Mouse (Mus musculus) layer of hippocampus, adult 2 months (tissue): ENCODE data around the gene Cox7a1. TPM values are rescaled to one million over a fixed set of nuclear protein-coding genes. Genes with fewer than 3 reads are reported as not detected.

Experiments used
- DNase-seq, 2 experiments: peaks; one replicate each; pipeline ENCODE4 v3.0.0; 2022; ENCODE audit warnings: low spot score in 2 of 2
- H3K27ac ChIP-seq: fragments of 200-600 bp; 2 replicates; pipeline ENCODE4 v1.8.1; 2022
- H3K4me3 ChIP-seq: fragments of 200-600 bp; 2 replicates; pipeline ENCODE4 v1.8.1; 2022; ENCODE audit warnings: mild to moderate bottlenecking
- CTCF ChIP-seq: fragments of 200-600 bp; conservative IDR thresholded peaks from 2 replicates; pipeline ENCODE4 v1.8.1; 2022; ENCODE audit warnings: antibody characterized with exemption, mild to moderate bottlenecking, moderate library complexity
- total RNA-seq, 2 experiments: library from RNA; stranded (reverse); gene quantifications; 2 replicates each; pipeline ENCODE4 v1.2.3; 2021

Gene Cox7a1
- total RNA-seq, 2 experiments from 2014 or later, result 3.5 to 5.9 TPM

DNA sequence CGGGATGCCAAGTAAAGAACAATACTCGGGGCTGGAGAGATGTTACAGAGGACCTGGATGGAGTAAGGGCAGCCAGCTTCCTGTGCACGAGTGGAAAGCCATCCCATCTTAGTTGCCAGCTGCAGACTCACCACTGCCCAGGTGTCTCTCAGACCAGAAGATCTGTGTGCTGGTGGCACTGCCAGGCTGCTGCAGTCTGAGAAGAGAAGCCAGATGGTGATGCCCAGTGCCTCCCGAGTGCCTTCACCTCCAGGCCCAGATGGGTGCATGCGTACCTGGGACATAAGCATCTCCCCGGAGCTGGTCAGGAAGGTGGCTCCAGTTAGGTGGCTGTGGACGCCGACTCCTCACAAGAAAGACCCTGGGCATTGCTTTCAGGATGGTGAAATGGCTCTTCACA, 51.1 kb downstream of the Cox7a1 start:
- no peak for DNase-seq
- Histone ChIP-seq H3K4me3 (no peak overlapping the region), H3K27ac (no peak overlapping the region)
- TF ChIP-seq CTCF, result no peak

DNA sequence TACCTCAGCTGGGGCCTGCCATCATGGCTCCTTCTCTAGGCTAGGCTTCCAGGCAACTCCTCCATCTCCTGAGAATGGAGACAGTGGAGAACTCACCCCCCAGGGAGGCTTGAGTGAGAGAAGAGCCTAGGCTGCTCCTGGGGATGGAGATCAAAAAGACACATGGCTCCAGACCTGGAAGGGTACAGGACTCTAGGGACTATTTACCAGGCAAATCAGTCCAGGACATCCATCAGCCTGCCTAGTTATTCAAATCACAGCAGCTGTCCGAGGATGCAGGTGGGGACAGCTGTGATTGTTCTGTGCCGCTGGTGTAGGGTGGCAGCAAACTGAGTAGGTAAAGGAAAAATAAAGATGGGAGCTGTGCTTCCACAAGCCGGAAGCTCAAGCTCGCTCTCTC, 51.7 kb downstream of the Cox7a1 start, which contains the start of gene Ovol3:
Gene Ovol3, minus strand, starts transcription at position 101 of the 400 bp plus-strand sequence.
- H3K27ac ChIP-seq, result no peak within 1 kb of the TSS
- no peak within 1 kb of the TSS for H3K4me3 ChIP-seq
- DNase-seq, result no peak
- TF ChIP-seq CTCF, result no peak

Other genes starting within 250 kb of the Cox7a1 start
- gene Zfp74, start 230.1 kb upstream of the Cox7a1 start, total RNA-seq, result 10 to 100 TPM; 17.0 to 17.5 TPM
- gene Zfp568, start 200.2 kb upstream of the Cox7a1 start, total RNA-seq, result 1 to 10 TPM; 3.1 to 3.6 TPM
- gene Zfp14, start 132.8 kb upstream of the Cox7a1 start, total RNA-seq, result 1 to 10 TPM; 9.7 to 9.8 TPM
- 1 to 10 TPM; 4.9 to 5.4 TPM for gene Zfp82, start 111.2 kb upstream of the Cox7a1 start, total RNA-seq
- not detected for gene Gm26920, start 93.7 kb upstream of the Cox7a1 start, total RNA-seq
- gene Zfp566, start 93.6 kb upstream of the Cox7a1 start, total RNA-seq, result 1 to 10 TPM; 4.3 to 8.2 TPM
- gene Zfp260, start 89.4 kb upstream of the Cox7a1 start, total RNA-seq, result 10 to 100 TPM; 73.1 to 75.5 TPM
- gene Zfp382, start 62.2 kb upstream of the Cox7a1 start, total RNA-seq, result 10 to 100 TPM; 30.1 to 37.5 TPM
- gene Zfp146, start 14.4 kb upstream of the Cox7a1 start, total RNA-seq, result 10 to 100 TPM; 48.9 to 52.0 TPM
- gene Capns1, start 14.7 kb downstream of the Cox7a1 start, total RNA-seq, result 100 to 1,000 TPM; 213 to 224 TPM
- gene Polr2i, start 47.8 kb downstream of the Cox7a1 start, total RNA-seq, result 10 to 100 TPM; 59.6 to 59.8 TPM
- gene Tbcb, start 48.1 kb downstream of the Cox7a1 start, total RNA-seq, result 100 to 1,000 TPM; 113 to 116 TPM
- not detected for gene Ovol3, start 51.6 kb downstream of the Cox7a1 start, total RNA-seq
- under 1 TPM; 0.44 to 0.56 TPM for gene Thap8, start 96.0 kb downstream of the Cox7a1 start, total RNA-seq
- gene Wdr62, start 96.3 kb downstream of the Cox7a1 start, total RNA-seq, result 1 to 10 TPM in 1 of 2 experiments, under 1 TPM in 1; 1.00 to 1.4 TPM
- 100 to 1,000 TPM; 453 to 474 TPM for gene Clip3, start 107.6 kb downstream of the Cox7a1 start, total RNA-seq
- 10 to 100 TPM; 50.8 to 51.8 TPM for gene Alkbh6, start 124.6 kb downstream of the Cox7a1 start, total RNA-seq
- 10 to 100 TPM in 1 of 2 experiments, 1 to 10 TPM in 1; 9.4 to 14.2 TPM for gene Syne4, start 130.7 kb downstream of the Cox7a1 start, total RNA-seq
- under 1 TPM; 0.41 to 0.81 TPM for gene E130208F15Rik, start 137.6 kb downstream of the Cox7a1 start, total RNA-seq
- gene Sdhaf1, start 139.8 kb downstream of the Cox7a1 start, total RNA-seq, result 1 to 10 TPM; 6.7 to 7.3 TPM
- 10 to 100 TPM; 32.4 to 34.6 TPM for gene Lrfn3, start 178.6 kb downstream of the Cox7a1 start, total RNA-seq
- 10 to 100 TPM; 26.7 to 32.6 TPM for gene Tyrobp, start 229.6 kb downstream of the Cox7a1 start, total RNA-seq
- 1 to 10 TPM in 1 of 2 experiments, not detected in 1; 1.5 TPM for gene Hcst, start 235.7 kb downstream of the Cox7a1 start, total RNA-seq
- gene Nfkbid, start 237.6 kb downstream of the Cox7a1 start, total RNA-seq, result 1 to 10 TPM; 2.8 to 3.0 TPM